13 mouse cellular contexts compared by ENCODE assay signal in the genomic region with DNA sequence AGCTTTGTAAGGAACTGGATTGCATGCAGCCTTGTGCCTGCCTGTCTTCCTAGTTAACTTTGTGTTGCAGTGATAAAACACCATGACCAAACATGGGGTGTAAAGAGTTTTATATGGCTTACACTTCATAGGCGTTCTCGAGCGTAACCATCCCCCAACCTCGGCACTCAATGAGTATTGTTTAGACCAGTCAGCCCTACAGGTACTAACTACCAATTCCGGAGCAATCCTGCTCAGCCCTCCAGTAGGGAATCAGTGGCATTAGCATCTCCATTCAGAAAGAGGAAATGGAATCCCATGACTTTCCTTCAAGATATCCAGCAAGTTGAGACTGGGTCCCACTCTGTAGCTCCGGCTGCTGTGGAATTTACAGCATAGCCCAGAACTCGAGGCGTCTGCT.
"Had no signal": no experiment of that assay in that cellular context is flagged by ENCODE, and none has a peak within 500 bp of the region (broad histone marks: within the 10 kb centered on the region; RNA-seq: fewer than 3 reads in every experiment).

No protein-coding gene starts in this region.

- H3K27me3 ChIP-seq: kidney, embryonic 15.5 days; liver, embryonic 13.5 days; midbrain, embryonic 13.5 days had no signal

- H3K36me3 ChIP-seq: kidney, embryonic 15.5 days; liver, embryonic 13.5 days; midbrain, embryonic 13.5 days had no signal

- H3K4me3 ChIP-seq: kidney, embryonic 15.5 days; left cerebral cortex, adult 2 months; liver, embryonic 13.5 days; midbrain, embryonic 13.5 days had no signal

- H3K4me2 ChIP-seq: kidney, embryonic 15.5 days; liver, embryonic 13.5 days; midbrain, embryonic 13.5 days had no signal

- H3K9ac ChIP-seq: kidney, embryonic 15.5 days; liver, embryonic 13.5 days; midbrain, embryonic 13.5 days had no signal

- H3K4me1 ChIP-seq: kidney, embryonic 15.5 days; liver, embryonic 13.5 days; midbrain, embryonic 13.5 days had no signal

- ATAC-seq: midbrain, embryonic 13.5 days; midbrain, embryonic 16.5 days had no signal

- H3K27ac ChIP-seq: kidney, embryonic 15.5 days; left cerebral cortex, adult 2 months; liver, embryonic 13.5 days; macrophage; midbrain, embryonic 13.5 days had no signal

- DNase-seq: kidney, adult 2 months; kidney, postnatal 10 days; kidney, postnatal 36 days; layer of hippocampus, postnatal 36 days; liver, embryonic 13.5 days; lung, adult 2 months; lung, postnatal 14 days; thymus, adult 18-20 months had no signal

- H3K9me3 ChIP-seq: kidney, embryonic 15.5 days; liver, embryonic 13.5 days; midbrain, embryonic 13.5 days had no signal
